Mouse (Mus musculus) retina, embryonic 14.5 days (tissue): Measurements from ENCODE around the gene Cacna1g.

Experiments used
- DNase-seq: peaks from one replicate; pipeline ENCODE4 v3.0.0-alpha.2; 2015; ENCODE audit warnings: low spot score

The Cacna1g gene

GRCm38 (mm10) chr11:94473707-94474543 lies at the start of gene Cacna1g:
Gene Cacna1g (minus strand): TSS chr11:94474198.
- peak; percentile 80 for DNase-seq

DNA sequence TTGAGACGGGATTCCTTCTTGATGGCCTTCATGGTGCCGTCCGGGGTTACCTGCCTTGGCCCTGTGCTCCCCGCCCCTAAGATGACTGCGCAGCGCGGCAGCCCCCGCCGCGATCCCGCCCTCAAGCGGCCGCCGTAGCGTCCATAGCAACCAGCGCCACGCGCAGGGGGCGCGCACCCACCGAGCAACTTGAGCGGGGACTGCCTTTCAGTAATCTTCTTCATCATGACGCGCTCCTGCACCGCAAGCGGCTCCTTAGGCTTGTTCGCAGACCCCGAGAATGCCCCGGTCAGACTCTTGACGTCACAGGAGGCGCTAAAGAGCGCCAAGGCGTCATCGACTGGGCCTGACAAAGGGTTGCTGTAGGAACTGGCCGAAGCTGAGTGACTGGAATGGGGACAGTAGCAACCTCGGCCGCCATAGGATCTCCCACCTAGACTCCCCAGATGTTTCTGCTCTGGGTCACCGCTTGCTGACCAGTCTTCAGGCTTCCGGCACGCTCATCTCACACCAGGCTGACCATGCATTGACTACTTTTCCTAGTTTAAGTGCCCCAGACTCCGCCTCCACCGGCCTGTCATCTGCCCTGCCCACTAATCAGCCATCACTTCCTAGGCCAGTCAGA lies 47.3 kb upstream of the Cacna1g start, which contains the start of gene Mycbpap:
Gene Mycbpap, minus strand, starts transcription at position 524 of the 625 bp plus-strand sequence.
- DNase-seq, result peak; percentile 78

GRCm38 (mm10) chr11:94513452-94513851 lies 39.5 kb upstream of the Cacna1g start:
- no peak for DNase-seq

GRCm38 (mm10) chr11:94508976-94509375 lies 35.0 kb upstream of the Cacna1g start:
- DNase-seq, result no peak

GRCm38 (mm10) chr11:94501482-94501881 lies 27.5 kb upstream of the Cacna1g start:
- DNase-seq, result no peak

DNA sequence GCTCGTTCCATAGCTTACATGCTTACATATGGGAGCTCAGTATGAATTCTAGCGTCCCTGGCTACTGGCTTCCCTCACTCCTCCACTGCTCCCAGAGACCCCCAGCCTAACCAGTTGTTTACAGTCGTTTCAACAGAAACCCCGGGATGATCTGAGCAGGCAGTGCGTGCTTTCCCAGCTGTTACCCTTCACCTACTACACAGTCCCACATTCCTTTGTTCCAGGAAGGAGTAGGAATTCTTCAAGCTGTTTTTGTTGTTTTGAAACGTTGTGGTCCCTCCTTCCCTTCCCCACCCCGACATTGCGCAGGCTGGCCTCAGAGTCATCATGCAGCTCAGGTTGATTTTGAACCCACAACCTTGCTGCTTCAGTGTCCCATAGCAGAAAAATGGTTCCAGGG lies 26.4 kb upstream of the Cacna1g start:
- DNase-seq, result no peak

GRCm38 (mm10) chr11:94499661-94500152 lies 25.7 kb upstream of the Cacna1g start, which contains the start of gene Epn3:
Gene Epn3 (minus strand): TSS chr11:94499974.
- peak; percentile 59 for DNase-seq

DNA sequence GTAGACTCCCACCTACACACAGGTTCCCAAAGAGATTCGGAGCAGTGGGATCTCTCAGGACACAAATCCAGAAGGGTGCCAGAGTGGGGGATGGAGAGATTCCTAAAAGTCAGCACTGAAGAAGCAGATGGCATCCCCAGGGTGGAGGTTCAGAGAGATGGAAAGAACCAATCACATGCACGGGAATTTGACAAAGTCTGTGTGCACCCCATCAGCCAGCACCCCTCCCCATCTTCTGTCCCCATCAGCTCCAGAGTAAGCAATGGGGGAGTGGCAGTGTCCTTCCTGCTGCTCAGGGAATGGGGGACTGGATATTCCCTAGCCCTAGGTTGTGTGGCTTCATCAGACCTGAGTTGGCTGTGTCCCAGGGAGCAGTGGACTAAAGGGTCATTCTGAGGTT lies 25.0 kb upstream of the Cacna1g start:
- no peak for DNase-seq

GRCm38 (mm10) chr11:94498093-94498996 lies 24.3 kb upstream of the Cacna1g start:
- DNase-seq, result no peak

GRCm38 (mm10) chr11:94495415-94495814 lies 21.4 kb upstream of the Cacna1g start:
- no peak for DNase-seq

GRCm38 (mm10) chr11:94491749-94492099 lies 17.7 kb upstream of the Cacna1g start:
- DNase-seq, result no peak

DNA sequence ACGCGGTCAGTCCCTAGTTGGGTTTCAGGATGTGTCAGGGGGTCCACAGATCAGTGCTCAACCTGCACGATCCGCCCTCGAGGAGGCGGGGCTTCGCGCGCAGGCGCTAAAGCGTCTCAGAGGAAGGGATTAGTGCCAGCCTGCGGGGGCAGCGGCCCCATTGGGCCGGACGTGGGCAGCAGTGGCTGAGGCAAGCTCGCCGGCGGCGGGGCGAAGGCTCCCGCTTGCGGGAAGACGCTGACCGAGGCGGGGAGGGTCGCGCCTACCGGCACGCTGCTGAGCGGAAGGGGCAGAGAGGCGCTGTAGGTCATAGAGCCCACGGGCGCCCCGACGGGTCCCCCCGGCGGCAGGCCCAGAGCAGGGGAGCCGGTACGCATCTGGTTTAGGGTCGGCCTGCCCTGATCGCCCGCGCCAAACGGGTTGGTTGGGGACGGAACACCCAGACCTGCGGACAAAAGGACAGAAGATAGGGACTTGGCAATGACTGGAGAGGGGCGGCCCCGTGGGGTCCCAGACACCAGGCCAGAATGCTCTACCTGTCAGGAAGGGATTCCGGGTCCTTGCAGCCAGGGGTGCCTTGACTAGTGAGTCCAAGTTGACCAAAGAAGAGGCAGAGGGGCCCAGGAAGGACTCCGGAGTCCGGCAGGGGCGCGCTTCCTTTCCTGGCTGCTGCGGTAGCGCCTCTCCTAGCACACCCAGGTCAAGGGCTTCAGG lies 17.2 kb upstream of the Cacna1g start:
- DNase-seq, result peak; percentile 80

- DNase-seq, result no peak
Observed at GRCm38 (mm10) chr11:94489745-94490144, 15.7 kb upstream of the Cacna1g start.

DNA sequence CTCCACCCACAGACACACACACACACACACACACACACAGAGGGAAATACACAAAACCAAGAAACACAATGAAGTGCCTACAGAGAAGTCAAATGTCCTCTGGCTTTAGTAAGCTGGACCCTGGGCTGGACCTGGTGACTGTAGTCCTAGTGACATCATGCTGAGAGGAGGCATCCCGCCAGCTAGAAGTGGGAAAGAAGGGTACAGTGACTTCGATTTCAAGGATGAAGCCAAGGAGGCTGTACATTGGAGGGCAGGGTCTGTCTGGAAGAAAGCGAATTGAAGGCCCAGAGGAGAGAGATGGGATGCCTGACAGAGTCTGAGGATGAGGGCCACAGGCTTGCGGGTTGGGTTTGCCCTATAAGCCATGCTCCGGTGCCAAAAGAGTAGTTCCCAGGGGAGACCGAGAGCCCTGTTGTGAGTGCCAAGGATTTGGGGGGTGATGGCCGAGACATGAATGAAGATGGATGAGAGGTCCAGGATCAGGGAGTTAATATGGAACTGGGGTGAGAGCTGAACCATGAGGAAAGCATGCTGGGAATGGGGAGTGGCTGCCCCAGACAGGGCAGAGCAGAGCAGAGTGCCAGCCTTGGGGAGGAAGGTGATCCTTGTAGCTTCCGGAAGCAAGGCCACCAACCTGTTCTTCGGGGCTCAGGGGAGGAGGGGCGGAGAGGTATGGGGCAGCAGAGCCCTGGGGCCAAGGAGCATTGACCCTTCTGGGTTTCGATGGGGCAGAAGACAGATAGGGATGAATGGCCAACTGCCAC lies 15.0 kb upstream of the Cacna1g start:
- no peak for DNase-seq

DNA sequence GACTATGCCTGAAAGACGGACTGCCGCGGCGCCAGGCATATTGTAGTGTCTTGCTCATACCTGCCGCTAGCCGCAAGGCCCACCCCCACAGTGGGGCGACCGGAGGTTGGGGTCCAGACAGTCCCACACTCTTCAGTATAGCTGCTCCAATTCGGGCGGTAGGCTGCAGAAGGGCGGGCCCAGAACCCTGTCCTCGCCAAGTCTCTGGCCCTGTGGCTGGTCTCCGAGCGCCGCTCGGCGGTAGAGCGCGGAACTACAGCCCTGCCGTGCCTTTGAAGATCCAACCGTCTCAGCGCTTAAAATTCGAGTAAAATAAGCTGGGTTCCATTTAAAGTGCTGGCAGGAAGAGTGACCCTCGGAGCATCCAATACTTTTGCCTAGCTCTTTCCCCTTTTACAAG lies 12.0 kb upstream of the Cacna1g start, which contains the start of gene Spata20:
Gene Spata20, minus strand, starts transcription at position 179 of the 400 bp plus-strand sequence.
- DNase-seq, result peak; percentile 90

DNA sequence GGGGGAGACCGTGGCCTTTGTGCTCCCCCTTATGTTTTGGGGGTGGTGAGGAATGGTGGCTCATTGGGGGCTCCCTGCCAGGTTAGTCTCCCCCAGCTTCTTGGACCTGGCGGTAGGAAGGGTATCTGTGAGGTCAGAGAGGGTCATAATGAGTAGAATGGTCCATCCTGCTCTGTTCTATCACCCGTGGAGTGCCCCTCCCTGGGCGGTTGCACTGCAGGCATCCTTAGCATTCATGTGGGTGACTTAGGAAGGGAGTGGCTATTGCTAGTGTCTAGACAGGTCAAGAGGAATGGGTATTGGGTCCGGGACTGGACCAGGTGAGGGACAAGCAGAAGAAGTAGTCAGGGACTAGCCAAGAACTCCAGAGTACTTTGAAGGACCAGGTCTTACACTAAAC lies 11.2 kb upstream of the Cacna1g start:
- no peak for DNase-seq

GRCm38 (mm10) chr11:94484636-94485035 lies 10.6 kb upstream of the Cacna1g start:
- DNase-seq, result no peak

DNA sequence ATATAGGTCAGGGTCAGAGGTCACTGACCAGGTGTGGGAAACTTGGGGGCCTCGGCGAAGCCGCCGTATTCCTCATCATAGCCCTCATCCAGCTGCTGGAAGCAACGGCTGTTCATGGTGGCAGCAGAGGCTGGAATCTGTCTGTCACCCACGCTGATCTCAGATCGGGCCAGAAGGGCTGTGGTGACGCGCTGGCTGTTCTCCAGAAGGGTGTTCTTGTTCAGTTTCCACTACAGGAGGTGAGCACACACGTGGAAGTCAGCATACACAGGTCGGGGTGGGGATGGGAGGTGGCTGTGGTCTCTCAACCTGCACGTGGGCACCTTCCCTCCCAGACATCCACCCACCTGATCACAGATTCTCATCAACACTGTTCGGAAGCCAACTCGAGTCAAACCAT lies 9.9 kb upstream of the Cacna1g start:
- DNase-seq, result no peak

DNA sequence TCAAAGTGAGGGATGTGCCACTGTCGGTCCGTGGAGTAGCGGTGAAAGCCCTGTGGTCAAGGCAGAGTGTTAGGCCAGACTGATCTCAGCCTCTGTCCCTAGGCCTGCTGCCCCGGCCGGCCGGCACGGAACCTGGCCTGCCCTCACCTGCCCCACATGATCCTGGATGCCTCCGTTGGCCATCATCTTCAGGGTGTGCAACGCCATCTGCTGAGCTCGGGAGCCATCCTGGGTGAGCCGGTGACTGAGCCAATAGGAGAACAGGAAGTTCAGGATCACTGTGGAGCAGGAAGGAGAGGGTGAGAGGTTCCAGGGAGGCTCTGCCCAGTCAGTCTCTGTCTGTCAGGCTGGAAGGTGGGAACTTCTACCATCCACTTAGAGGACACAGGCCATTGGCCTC lies 9.4 kb upstream of the Cacna1g start:
- no peak for DNase-seq

- no peak for DNase-seq
Observed at GRCm38 (mm10) chr11:94482738-94483137, 8.7 kb upstream of the Cacna1g start.

GRCm38 (mm10) chr11:94481963-94482362 lies 8.0 kb upstream of the Cacna1g start:
- no peak for DNase-seq
